11 mouse cellular contexts compared by ENCODE assay signal in the genomic region with DNA sequence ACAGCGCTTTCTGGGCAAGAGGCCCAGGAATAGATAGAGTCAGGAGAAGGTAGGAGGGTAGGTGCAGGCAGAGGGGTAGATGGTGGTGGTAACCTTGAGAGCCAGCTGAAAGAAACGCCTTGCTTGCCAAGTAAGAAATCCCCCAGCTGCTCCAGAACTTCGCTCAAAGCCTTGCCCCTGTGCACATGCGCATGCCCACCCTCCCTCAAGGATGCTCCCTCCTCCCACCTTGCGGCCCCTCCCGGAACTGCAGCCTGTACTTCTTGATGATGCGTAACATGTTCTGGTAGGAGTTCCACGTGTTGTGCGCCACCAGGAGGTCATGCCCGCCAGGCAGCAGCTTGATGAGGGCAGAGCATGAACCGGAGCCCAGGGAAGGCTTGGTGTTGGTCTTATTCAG. TPM values are rescaled to one million over a fixed set of nuclear protein-coding genes. Genes with fewer than 3 reads are reported as not detected.
DNase-seq lines count a peak whose midpoint lies in the region; TF ChIP-seq lines count a peak whose summit lies in the region.
"Had no signal": no experiment of that assay in that cellular context is flagged by ENCODE, and none has a peak within 500 bp of the region (broad histone marks: within the 10 kb centered on the region; RNA-seq: fewer than 3 reads in every experiment).

No protein-coding gene starts in this region.

- H3K4me1 ChIP-seq in heart, adult 2 months (ENCODE audit: control insufficient read depth, insufficient read depth, low read length): peaks cover 4% of the 10 kb centered on the region; the same call in 1 of the 2 replicates
- peaks cover 3% of the 10 kb centered on the region; the same call in 1 of the 2 replicates for H3K4me1 ChIP-seq in cortical plate, adult 2 months (ENCODE audit: control insufficient read depth, insufficient read depth, low read length)
- peaks cover 17% of the 10 kb centered on the region for H3K4me1 ChIP-seq in heart, embryonic 10.5 days
- H3K4me1 ChIP-seq: megakaryocyte, embryonic 14.5 days had no signal

- H3K79me2 ChIP-seq in heart, adult 2 months (replicated peaks; ENCODE audit: control insufficient read depth, insufficient read depth, low read length): no peaks in the 10 kb centered on the region

- no peak overlapping the region for H3K4me3 ChIP-seq in heart, adult 2 months
- H3K4me3 ChIP-seq in cortical plate, adult 2 months (ENCODE audit: insufficient read depth, low read length): no peak overlapping the region
- H3K4me3 ChIP-seq in heart, embryonic 10.5 days: no peak overlapping the region
- H3K4me3 ChIP-seq: erythroblast, embryonic 14.5 days; megakaryocyte, embryonic 14.5 days had no signal

- H3K9ac ChIP-seq in heart, adult 2 months (ENCODE audit: low read depth, low read length): no peak overlapping the region

- WGBS in heart, adult 2 months: 74% methylated on average over 11 of the region's 11 CpGs
- 65% methylated on average over 11 of the region's 11 CpGs for WGBS in heart, embryonic 10.5 days

- TF ChIP-seq CTCF in heart, adult 2 months (IDR thresholded peaks at IDR 0.05): peak; percentile 39
- peak; percentile 45 for TF ChIP-seq CTCF in cortical plate, adult 2 months (IDR thresholded peaks at IDR 0.05; ENCODE audit: extremely low read depth, insufficient read depth, low read length)

- TF ChIP-seq EP300 in heart, adult 2 months (IDR thresholded peaks at IDR 0.05; ENCODE audit: insufficient read depth, low read depth, low read length): no peak

- H3K27me3 ChIP-seq in heart, adult 2 months (ENCODE audit: control insufficient read depth, insufficient read depth, low read length): no peaks in the 10 kb centered on the region
- H3K27me3 ChIP-seq in heart, embryonic 10.5 days (ENCODE audit: insufficient read depth, poor library complexity, severe bottlenecking): no peaks in the 10 kb centered on the region

- H3K36me3 ChIP-seq in heart, adult 2 months (ENCODE audit: control insufficient read depth, insufficient read depth, low read length): no peaks in the 10 kb centered on the region
- peaks cover 68% of the 10 kb centered on the region for H3K36me3 ChIP-seq in heart, embryonic 10.5 days

- no peak for TF ChIP-seq POLR2A in heart, adult 2 months (IDR thresholded peaks at IDR 0.05; ENCODE audit: insufficient read depth, low read depth, low read length)
- TF ChIP-seq POLR2A in cortical plate, adult 2 months (IDR thresholded peaks at IDR 0.05; ENCODE audit: extremely low read depth, insufficient read depth, low read length): no peak

- no peak for DNase-seq in heart, adult 2 months
- DNase-seq in heart, adult 11 months: no peak
- DNase-seq in lung, postnatal 10 days: peak; percentile 29
- DNase-seq in lung, adult 18-20 months: no peak
- DNase-seq in retina, embryonic 14.5 days (ENCODE audit: low spot score): peak; percentile 45
- DNase-seq in heart, postnatal 25 days (ENCODE audit: low spot score): no peak
- no peak for DNase-seq in heart, embryonic 10.5 days (ENCODE audit: low spot score)

- intact Hi-C loops in heart, adult 2 months (cut with DNase I): no loop called here
- intact Hi-C loops in heart, postnatal 25 days (cut with DNase I): no loop called here

- no peaks in the 10 kb centered on the region for H3K9me3 ChIP-seq in heart, embryonic 10.5 days
- H3K9me3 ChIP-seq: megakaryocyte, embryonic 14.5 days had no signal

- H3K27ac ChIP-seq in heart, adult 2 months: no peak overlapping the region
- no peak overlapping the region for H3K27ac ChIP-seq in cortical plate, adult 2 months (ENCODE audit: insufficient read depth, low read length)
- H3K27ac ChIP-seq in heart, embryonic 10.5 days: no peak overlapping the region

RNA-seq across cellular contexts. Expression of gene Plbd2, which starts 11.0 kb away (rescaled TPM):
- 10 to 100 TPM; 39.5 to 47.1 TPM for total RNA-seq in heart, adult 2 months (2021)
- 27.7 and 32.1 TPM in 2 replicates for polyA plus RNA-seq in heart, adult 2 months (2012; rRNA removed)
- polyA plus RNA-seq in cortical plate, adult 2 months (2012; rRNA removed): 53.3 and 54.7 TPM in 2 replicates
- total RNA-seq in heart, postnatal 25 days (2021): 10 to 100 TPM; 33.2 to 37.1 TPM
- 43.9 and 46.6 TPM in 2 replicates for polyA plus RNA-seq in heart, embryonic 10.5 days (2016; fragmentation: Nextera tagmentation; extraction: Ambion mirVana)

RNA-seq across cellular contexts. Expression of gene Sds, which starts 16.1 kb away (rescaled TPM):
- 1 to 10 TPM; 1.2 to 3.0 TPM for total RNA-seq in heart, adult 2 months (2021)
- 5.6 and 10.9 TPM in 2 replicates for polyA plus RNA-seq in heart, adult 2 months (2012; rRNA removed)
- 0.21 and 0.64 TPM in 2 replicates for polyA plus RNA-seq in cortical plate, adult 2 months (2012; rRNA removed)
- 1 to 10 TPM; 1.2 to 1.3 TPM for total RNA-seq in heart, postnatal 25 days (2021)
- 0.16 and 0.23 TPM in 2 replicates for polyA plus RNA-seq in heart, embryonic 10.5 days (2016; fragmentation: Nextera tagmentation; extraction: Ambion mirVana)
- polyA plus RNA-seq: erythroblast, embryonic 14.5 days; large intestine, adult 2 months had no signal

RNA-seq across cellular contexts. Expression of gene Slc8b1, which starts 18.5 kb away (rescaled TPM):
- total RNA-seq in heart, adult 2 months (2021): 10 to 100 TPM; 10.0 to 12.2 TPM
- polyA plus RNA-seq in heart, adult 2 months (2012; rRNA removed): 13.2 and 16.5 TPM in 2 replicates
- polyA plus RNA-seq in cortical plate, adult 2 months (2012; rRNA removed): 6.3 and 6.6 TPM in 2 replicates
- total RNA-seq in heart, postnatal 25 days (2021): 10 to 100 TPM in 1 of 2 experiments, 1 to 10 TPM in 1; 9.3 to 12.6 TPM
- polyA plus RNA-seq in heart, embryonic 10.5 days (2016; fragmentation: Nextera tagmentation; extraction: Ambion mirVana): 4.2 and 5.9 TPM in 2 replicates

RNA-seq across cellular contexts. Expression of gene Sdsl, which starts 19.8 kb away (rescaled TPM):
- 1 to 10 TPM; 8.8 to 9.8 TPM for total RNA-seq in heart, adult 2 months (2021)
- polyA plus RNA-seq in heart, adult 2 months (2012; rRNA removed): 12.6 and 13.5 TPM in 2 replicates
- 8.1 and 8.2 TPM in 2 replicates for polyA plus RNA-seq in cortical plate, adult 2 months (2012; rRNA removed)
- total RNA-seq in heart, postnatal 25 days (2021): 1 to 10 TPM; 8.8 to 9.6 TPM
- polyA plus RNA-seq in heart, embryonic 10.5 days (2016; fragmentation: Nextera tagmentation; extraction: Ambion mirVana): 7.5 and 7.7 TPM in 2 replicates
- polyA plus RNA-seq: erythroblast, embryonic 14.5 days had no signal

Comparison
In these comparisons a context has a peak if more than half of its experiments do, and no peak if none do; other contexts are left out.
1. DNase-seq: peak in lung, postnatal 10 days (single experiment) and retina, embryonic 14.5 days (single experiment); none in heart, adult 2 months (0 of 2), heart, adult 11 months (single experiment), lung, adult 18-20 months (0 of 2), heart, postnatal 25 days (single experiment) and heart, embryonic 10.5 days (single experiment).